Mouse (Mus musculus) liver, embryonic 16.5 days (tissue): ENCODE data around the gene Rassf4. TPM values are rescaled to one million over a fixed set of nuclear protein-coding genes. Genes with fewer than 3 reads are reported as not detected.
A peak's percentile ranks its signal among the peaks of the same experiment; 100 is the strongest.

Experiments
- ATAC-seq: fragments of 200-750 bp; cut with Nextera tagmentation; 2 replicates; pipeline ENCODE4 v1.8.0; 2017; ENCODE audit warnings: low read depth, mild to moderate bottlenecking, moderate number of reproducible peaks, moderate library complexity
- H3K27ac ChIP-seq: fragments of 300-500 bp; sonication (generic); 2 replicates; pipeline ENCODE4 v1.5.1; 2014; ENCODE audit warnings: mild to moderate bottlenecking, low read length
- H3K27me3 ChIP-seq: fragments of 300-500 bp; sonication (generic); 2 replicates; pipeline ENCODE4 v1.6.1; 2014; ENCODE audit warnings: low read depth, low read length, mixed read lengths; ENCODE audit not compliant: control insufficient read depth, insufficient read depth
- H3K36me3 ChIP-seq: fragments of 300-500 bp; sonication (generic); 2 replicates; pipeline ENCODE4 v1.6.1; 2014; ENCODE audit warnings: mild to moderate bottlenecking; ENCODE audit not compliant: control insufficient read depth, insufficient read depth
- H3K4me1 ChIP-seq: fragments of 300-500 bp; sonication (generic); 2 replicates; pipeline ENCODE4 v1.6.1; 2014; ENCODE audit warnings: low read depth, low read length, mixed read lengths; ENCODE audit not compliant: control insufficient read depth
- H3K4me2 ChIP-seq: fragments of 300-500 bp; sonication (generic); 2 replicates; pipeline ENCODE4 v1.6.1; 2014; ENCODE audit warnings: low read depth, low read length, mixed read lengths
- H3K4me3 ChIP-seq: fragments of 300-500 bp; sonication (generic); 2 replicates; pipeline ENCODE4 v1.5.1; 2014; ENCODE audit warnings: low read depth, mild to moderate bottlenecking, low read length
- H3K9ac ChIP-seq: fragments of 300-500 bp; sonication (generic); 2 replicates; pipeline ENCODE4 v1.6.1; 2014; ENCODE audit warnings: low read depth, low read length
- H3K9me3 ChIP-seq: fragments of 300-500 bp; sonication (generic); replicated peaks from 2 replicates; pipeline ENCODE4 v1.6.1; 2016; ENCODE audit warnings: low read length; ENCODE audit not compliant: control insufficient read depth
- WGBS: fragments of 180-500 bp; shearing (Covaris S2); extraction: QIAGEN DNeasy Blood & Tissue Kit; methylation state at CpG from one replicate; pipeline ENCODE4 v1.1.7; 2014; ENCODE audit not compliant: insufficient replicate concordance; 5-methylcytosine and 5-hydroxymethylcytosine counted together
- polyA plus RNA-seq: library from polyadenylated mRNA; unstranded; fragments of >200 nt; fragmentation: Nextera tagmentation; extraction: Ambion mirVana; gene quantifications from 2 replicates; pipeline ENCODE4 v1.2.1, GENCODE M21; 2015

Gene Rassf4
- polyA plus RNA-seq, result 6.7 and 7.9 TPM in 2 replicates

DNA sequence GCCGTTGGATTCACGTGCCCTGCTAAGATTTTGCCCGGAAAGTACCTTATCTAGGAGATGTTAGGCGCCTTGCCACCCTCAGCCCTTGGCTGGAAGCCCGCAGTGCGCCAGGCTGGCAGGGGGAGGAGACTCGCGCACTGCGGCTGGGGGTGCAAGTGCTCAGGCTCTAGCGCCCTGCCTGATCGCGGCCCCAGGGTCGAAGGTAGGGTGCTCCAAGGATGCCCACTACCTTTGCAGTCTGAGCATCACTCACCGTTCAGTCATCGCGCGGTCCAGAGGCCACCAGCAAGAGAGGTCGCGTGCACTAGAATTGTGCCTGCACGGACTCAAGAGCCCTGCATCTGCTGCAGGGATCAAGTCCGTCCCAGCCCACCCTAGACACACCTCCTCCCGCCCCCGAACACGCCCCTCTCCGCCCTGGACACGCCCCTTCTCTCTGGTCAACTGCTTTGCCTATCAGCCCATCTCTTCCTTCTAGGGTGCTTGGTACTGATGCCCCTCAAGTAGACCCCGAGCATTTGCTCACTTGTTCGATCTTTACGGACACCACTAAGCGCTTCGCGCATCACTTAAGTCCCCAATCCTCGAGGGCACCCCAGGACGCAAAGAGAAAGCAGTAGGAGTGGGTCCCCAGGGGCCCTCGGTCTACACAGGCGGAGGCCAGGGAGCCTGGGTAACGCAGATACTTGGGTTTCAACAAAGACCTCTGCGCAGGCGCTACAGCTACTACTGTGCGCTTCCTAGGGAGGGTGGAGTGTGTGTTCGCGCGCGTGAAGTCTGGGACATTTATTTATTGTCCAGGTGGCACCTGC, at the start of gene Rassf4:
TSS of gene Rassf4 (minus strand) at position 482 of the 812 bp plus-strand sequence.
- Histone ChIP-seq H3K4me3 (peak within 1 kb of the TSS; percentile 57), H3K9me3 (no peaks in the 10 kb centered on the region), H3K4me2 (peak within 1 kb of the TSS; percentile 71), H3K27ac (peak within 1 kb of the TSS; percentile 15; the same call in 1 of the 2 replicates), H3K4me1 (peaks cover 7% of the 10 kb centered on the region), H3K27me3 (no peaks in the 10 kb centered on the region), H3K36me3 (no peaks in the 10 kb centered on the region), H3K9ac (peak within 1 kb of the TSS; percentile 30)
- peak; percentile 82 for ATAC-seq
- under 1% methylated on average over 44 of the region's 44 CpGs for WGBS

DNA sequence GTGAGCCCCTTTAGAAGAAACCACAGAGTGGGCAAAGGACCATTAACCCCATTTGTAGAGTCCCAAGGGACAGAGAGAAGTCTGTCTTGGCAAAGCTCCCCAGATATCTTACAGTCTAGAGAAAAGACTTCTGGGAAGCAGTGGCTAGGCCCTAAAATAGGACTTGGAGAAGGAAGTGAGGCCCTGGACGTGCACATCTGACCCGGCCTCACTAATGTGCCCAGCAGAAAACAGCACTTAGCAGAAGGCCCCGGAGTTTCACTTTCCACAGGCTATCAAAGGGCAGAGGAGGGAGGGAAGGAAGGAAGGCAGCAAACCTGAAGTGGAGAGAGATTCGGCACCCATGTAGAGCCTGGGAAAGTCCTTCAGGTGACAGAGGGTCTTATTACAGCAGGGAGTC, 45.2 kb upstream of the Rassf4 start:
- Histone ChIP-seq H3K36me3 (no peaks in the 10 kb centered on the region), H3K4me1 (no peaks in the 10 kb centered on the region), H3K4me3 (no peak overlapping the region), H3K4me2 (no peak overlapping the region), H3K9ac (no peak overlapping the region), H3K27me3 (no peaks in the 10 kb centered on the region), H3K27ac (no peak overlapping the region), H3K9me3 (no peaks in the 10 kb centered on the region)
- 31% methylated on average over 4 of the region's 4 CpGs for WGBS
- no peak for ATAC-seq

DNA sequence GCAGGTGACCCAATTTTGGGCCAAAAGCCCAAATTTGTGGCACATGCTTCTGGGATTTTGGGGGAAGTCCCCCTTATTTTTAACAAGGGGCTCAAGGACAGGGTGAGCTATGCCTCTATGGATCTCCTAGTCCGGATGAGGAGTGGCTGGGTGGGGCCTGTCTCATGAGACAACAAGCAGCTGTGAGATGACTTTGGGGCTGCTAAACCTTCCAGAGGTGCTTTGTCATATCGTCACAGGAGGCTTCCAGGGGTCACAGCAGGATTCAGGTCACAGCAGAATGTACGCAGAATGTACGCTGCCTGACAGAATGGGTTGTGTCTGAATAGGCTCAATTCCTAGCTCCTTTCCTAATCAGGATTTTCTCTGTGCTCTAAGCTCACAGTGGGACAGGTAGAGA, 44.6 kb upstream of the Rassf4 start:
- Histone ChIP-seq H3K4me2 (no peak overlapping the region), H3K9ac (no peak overlapping the region), H3K9me3 (no peaks in the 10 kb centered on the region), H3K27me3 (no peaks in the 10 kb centered on the region), H3K4me3 (no peak overlapping the region), H3K36me3 (no peaks in the 10 kb centered on the region), H3K4me1 (no peaks in the 10 kb centered on the region), H3K27ac (no peak overlapping the region)
- ATAC-seq, result no peak
- 67% methylated on average over 4 of the region's 4 CpGs for WGBS

DNA sequence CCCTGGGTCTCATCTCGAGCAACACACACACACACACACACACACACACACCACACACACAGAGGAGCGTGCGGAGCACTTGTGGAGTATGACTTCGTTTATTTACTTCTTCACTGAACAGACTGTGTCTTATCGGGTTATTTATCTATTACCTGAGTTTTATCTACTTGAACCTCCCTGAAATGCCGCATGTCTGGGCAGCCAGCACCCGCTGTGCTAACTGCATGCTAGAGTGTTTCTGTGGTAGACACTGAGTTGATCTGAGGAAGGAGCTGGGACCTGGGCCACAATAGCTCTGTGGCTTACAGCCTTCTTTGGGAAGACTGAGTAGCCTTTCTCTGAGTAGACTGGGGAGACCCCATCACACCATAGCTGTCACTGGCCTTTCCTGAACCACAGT, 44.1 kb upstream of the Rassf4 start:
- H3K9ac ChIP-seq, result no peak overlapping the region
- WGBS, result 65% methylated on average over 7 of the region's 7 CpGs
- ATAC-seq, result no peak

DNA sequence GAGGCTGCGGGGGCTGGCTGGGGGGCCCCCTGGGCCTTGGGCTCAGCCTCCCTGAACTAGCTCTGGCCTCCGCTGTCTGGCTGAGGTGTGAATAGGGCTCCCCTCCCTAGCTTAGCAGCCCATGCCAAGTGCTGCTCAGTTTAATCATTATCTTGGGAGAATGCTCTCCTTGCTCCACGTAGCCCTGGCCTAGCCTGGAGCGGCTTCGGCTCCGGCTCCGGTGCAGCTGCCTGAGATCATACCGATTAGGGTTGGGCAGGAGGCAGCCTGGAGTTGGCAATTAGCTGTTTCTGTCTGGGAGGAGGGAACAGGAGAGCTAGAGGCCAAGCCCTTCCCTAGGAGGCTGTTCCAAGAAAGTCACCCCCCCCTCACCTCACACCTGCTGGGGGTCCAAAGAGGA, 42.9 kb upstream of the Rassf4 start, which contains the start of gene Tmem72:
TSS of gene Tmem72 (minus strand) at position 248 of the 400 bp plus-strand sequence.
- H3K36me3 ChIP-seq, result no peaks in the 10 kb centered on the region
- H3K27me3 ChIP-seq, result no peaks in the 10 kb centered on the region
- H3K4me2 ChIP-seq, result no peak within 1 kb of the TSS
- WGBS, result 70% methylated on average over 8 of the region's 8 CpGs
- no peak within 1 kb of the TSS for H3K27ac ChIP-seq
- no peak within 1 kb of the TSS for H3K4me3 ChIP-seq
- no peaks in the 10 kb centered on the region for H3K4me1 ChIP-seq
- H3K9me3 ChIP-seq, result no peaks in the 10 kb centered on the region
- no peak for ATAC-seq
- H3K9ac ChIP-seq, result no peak within 1 kb of the TSS

More for the DNA sequence above, 44.1 kb upstream of the Rassf4 start:
- Histone ChIP-seq H3K4me1 (no peaks in the 10 kb centered on the region), H3K9me3 (no peaks in the 10 kb centered on the region), H3K4me3 (no peak overlapping the region), H3K27me3 (no peaks in the 10 kb centered on the region), H3K36me3 (no peaks in the 10 kb centered on the region), H3K4me2 (no peak overlapping the region), H3K27ac (no peak overlapping the region)

DNA sequence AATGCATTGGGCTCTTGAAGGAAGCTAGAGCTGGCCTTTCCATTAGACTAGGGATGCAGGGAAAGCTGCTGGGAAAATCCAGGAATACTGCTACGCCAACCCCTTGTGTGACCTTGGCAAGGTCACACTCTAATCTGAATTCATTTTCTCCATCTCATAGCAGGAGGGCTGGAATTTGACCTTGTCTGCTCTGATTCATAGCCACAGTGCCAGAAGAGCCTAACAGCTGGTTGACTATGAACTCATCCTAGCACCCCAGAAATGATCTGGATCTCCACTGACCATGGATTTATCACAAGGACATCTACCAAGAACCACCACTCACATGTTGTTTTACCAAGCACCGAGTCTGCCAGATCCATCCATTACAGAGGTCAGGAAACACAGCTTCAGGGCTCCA, 41.4 kb upstream of the Rassf4 start:
- WGBS, result 49% methylated on average over 2 of the region's 2 CpGs
- Histone ChIP-seq H3K4me1 (no peaks in the 10 kb centered on the region), H3K9me3 (no peaks in the 10 kb centered on the region), H3K27ac (no peak overlapping the region), H3K9ac (no peak overlapping the region), H3K4me2 (no peak overlapping the region), H3K36me3 (no peaks in the 10 kb centered on the region), H3K27me3 (no peaks in the 10 kb centered on the region), H3K4me3 (no peak overlapping the region)
- no peak for ATAC-seq

DNA sequence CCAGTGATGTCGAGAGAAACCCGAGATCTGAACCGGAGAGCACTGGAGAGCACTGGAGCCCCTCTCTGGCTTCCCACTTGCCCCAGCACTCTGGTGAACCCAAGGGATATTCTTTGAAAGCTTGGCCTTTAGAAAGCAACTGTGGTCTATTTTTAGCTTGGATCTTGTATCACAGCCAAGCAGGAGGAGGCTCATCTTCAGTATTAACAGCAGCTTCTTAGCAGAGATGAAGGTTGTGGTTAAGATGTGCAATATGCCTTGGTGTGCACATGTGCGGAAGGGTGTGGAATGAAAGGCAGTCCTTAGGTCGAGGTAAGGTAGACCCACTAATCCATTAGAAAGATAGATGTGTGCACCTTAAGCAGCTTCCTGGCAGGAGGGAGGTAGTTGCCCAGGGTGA, 40.8 kb upstream of the Rassf4 start:
- ATAC-seq, result no peak
- H3K27ac ChIP-seq, result no peak overlapping the region
- whole genome bisulfite sequencing, result 60% methylated on average over 5 of the region's 5 CpGs
- H3K4me1 ChIP-seq, result no peaks in the 10 kb centered on the region
- H3K4me3 ChIP-seq, result no peak overlapping the region
- no peak overlapping the region for H3K9ac ChIP-seq
- no peaks in the 10 kb centered on the region for H3K27me3 ChIP-seq
- H3K4me2 ChIP-seq, result no peak overlapping the region
- no peaks in the 10 kb centered on the region for H3K9me3 ChIP-seq
- no peaks in the 10 kb centered on the region for H3K36me3 ChIP-seq

DNA sequence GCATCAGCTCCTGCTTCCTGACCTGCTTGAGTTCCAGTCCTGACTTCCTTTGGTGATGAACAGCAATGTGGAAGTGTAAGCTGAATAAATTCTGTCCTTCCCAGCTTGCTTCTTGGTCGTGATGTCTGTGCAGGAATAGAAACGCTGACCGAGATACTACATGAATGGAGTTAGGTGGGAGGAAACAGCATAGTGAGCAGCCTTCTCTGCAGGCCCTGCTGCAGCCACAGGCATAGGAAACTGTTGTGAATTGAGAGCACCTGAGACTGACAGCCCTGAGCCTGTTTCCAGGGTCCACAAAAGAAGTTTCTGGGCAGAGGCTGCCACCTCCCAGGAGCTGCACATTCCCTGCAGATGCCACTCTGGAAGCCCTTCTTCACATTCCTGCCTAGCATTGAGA, 40.2 kb upstream of the Rassf4 start:
- no peaks in the 10 kb centered on the region for H3K4me1 ChIP-seq
- no peak overlapping the region for H3K27ac ChIP-seq
- 55% methylated on average over 3 of the region's 3 CpGs for WGBS
- no peak overlapping the region for H3K4me2 ChIP-seq
- no peak overlapping the region for H3K4me3 ChIP-seq
- ATAC-seq, result no peak
- no peaks in the 10 kb centered on the region for H3K27me3 ChIP-seq
- no peaks in the 10 kb centered on the region for H3K9me3 ChIP-seq
- H3K36me3 ChIP-seq, result no peaks in the 10 kb centered on the region
- H3K9ac ChIP-seq, result no peak overlapping the region

DNA sequence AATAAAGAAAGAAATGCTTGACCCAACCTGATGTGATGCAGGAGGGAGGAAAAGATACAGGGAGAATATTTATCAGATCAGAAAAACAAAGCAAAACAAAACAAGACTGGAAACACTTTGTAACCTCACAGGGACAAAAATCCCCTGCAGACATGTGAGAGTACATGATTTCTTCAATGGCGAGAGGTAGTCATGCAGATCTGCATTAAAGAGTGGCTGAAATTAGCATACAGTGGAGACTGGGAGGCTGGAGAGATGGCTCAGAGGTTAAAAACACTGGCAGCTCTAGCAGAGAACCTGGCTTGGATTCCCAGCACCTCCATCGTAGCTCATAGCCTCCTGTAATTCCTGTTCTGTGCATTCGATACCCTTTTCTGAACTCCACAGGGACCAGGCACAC, 38.8 kb upstream of the Rassf4 start:
- Histone ChIP-seq H3K4me1 (no peaks in the 10 kb centered on the region), H3K4me3 (no peak overlapping the region), H3K9me3 (no peaks in the 10 kb centered on the region), H3K4me2 (no peak overlapping the region), H3K36me3 (no peaks in the 10 kb centered on the region), H3K27ac (no peak overlapping the region), H3K9ac (no peak overlapping the region), H3K27me3 (no peaks in the 10 kb centered on the region)
- ATAC-seq, result no peak
- WGBS, result 69% methylated on average over 3 of the region's 3 CpGs
